Comparison of ENCODE assay signal across 14 mouse cellular contexts in genomic region chr12:70043421-70043820, GRCm38 (mm10). TPM values are rescaled to one million over a fixed set of nuclear protein-coding genes. Genes with fewer than 3 reads are reported as not detected.
DNase-seq lines count a peak whose midpoint lies in the region; ATAC-seq and TF ChIP-seq lines count a peak whose summit lies in the region.
"Had no signal": no experiment of that assay in that cellular context is flagged by ENCODE, and none has a peak within 500 bp of the region (broad histone marks: within the 10 kb centered on the region; RNA-seq: fewer than 3 reads in every experiment).

No protein-coding gene starts in this region.

- no peaks in the 10 kb centered on the region for H3K4me1 ChIP-seq in forebrain, postnatal 0 days (ENCODE audit: insufficient read depth)
- H3K4me1 ChIP-seq in forebrain, embryonic 10.5 days, result no peaks in the 10 kb centered on the region
- H3K4me1 ChIP-seq: limb, embryonic 13.5 days; lung, embryonic 15.5 days had no signal

- no peak overlapping the region for H3K9ac ChIP-seq in forebrain, postnatal 0 days
- H3K9ac ChIP-seq: limb, embryonic 13.5 days; lung, embryonic 15.5 days had no signal

- H3K27me3 ChIP-seq in forebrain, postnatal 0 days (ENCODE audit: insufficient read depth, low read length), result no peaks in the 10 kb centered on the region
- H3K27me3 ChIP-seq in forebrain, embryonic 10.5 days (ENCODE audit: poor library complexity, severe bottlenecking), result no peaks in the 10 kb centered on the region
- H3K27me3 ChIP-seq: limb, embryonic 13.5 days; lung, embryonic 15.5 days; Patski had no signal

- H3K27ac ChIP-seq in forebrain, postnatal 0 days (ENCODE audit: low read depth, low read length), result peak overlapping the region; percentile 54
- no peak overlapping the region for H3K27ac ChIP-seq in forebrain, embryonic 10.5 days
- H3K27ac ChIP-seq: limb, embryonic 13.5 days had no signal

- H3K4me3 ChIP-seq in forebrain, postnatal 0 days (ENCODE audit: low read depth, low read length), result no peak overlapping the region
- H3K4me3 ChIP-seq in forebrain, embryonic 10.5 days, result no peak overlapping the region
- H3K4me3 ChIP-seq: limb, embryonic 13.5 days; lung, embryonic 15.5 days had no signal

- peak; percentile 42 for ATAC-seq in forebrain, postnatal 0 days
- ATAC-seq: Patski had no signal

- no peak for DNase-seq in forebrain, postnatal 0 days
- DNase-seq in forebrain, embryonic 10.5 days (ENCODE audit: extremely low spot score, low spot score), result no peak
- DNase-seq in frontal cortex, adult 2 months (ENCODE audit: extremely low spot score in 1 of 2, low spot score in 1 of 2), result peak; percentile 83
- peak; percentile 65 to 80 for DNase-seq in left cerebral cortex, adult 18-20 months (ENCODE audit: low spot score in 2 of 2)
- peak; percentile 77 to 86 for DNase-seq in right cerebral cortex, postnatal 10 days (ENCODE audit: low spot score in 2 of 2)
- no peak for DNase-seq in heart, adult 8-10 months (ENCODE audit: low spot score)
- DNase-seq in adrenal gland, adult (ENCODE audit: inconsistent age in 2 of 2, low spot score in 1 of 2), result no peak
- DNase-seq: adrenal gland, postnatal 14 days; cerebellum, adult 8-10 months; gastrocnemius, postnatal 25 days had no signal

- no peak overlapping the region for H3K4me2 ChIP-seq in forebrain, postnatal 0 days (ENCODE audit: low read depth)
- H3K4me2 ChIP-seq: limb, embryonic 13.5 days; lung, embryonic 15.5 days; midbrain, embryonic 11.5 days had no signal

- H3K9me3 ChIP-seq in forebrain, postnatal 0 days (ENCODE audit: low read length), result no peaks in the 10 kb centered on the region
- no peaks in the 10 kb centered on the region for H3K9me3 ChIP-seq in forebrain, embryonic 10.5 days
- H3K9me3 ChIP-seq: limb, embryonic 13.5 days; lung, embryonic 15.5 days had no signal

- peaks cover 64% of the 10 kb centered on the region for H3K36me3 ChIP-seq in forebrain, postnatal 0 days (ENCODE audit: insufficient read depth)
- H3K36me3 ChIP-seq in forebrain, embryonic 10.5 days (replicated peaks), result peaks cover 59% of the 10 kb centered on the region

- TF ChIP-seq CTCF in forebrain, postnatal 0 days (IDR thresholded peaks at IDR 0.05; ENCODE audit: low read depth), result no peak

- WGBS in forebrain, postnatal 0 days, result 80% methylated on average over 13 of the region's 13 CpGs
- 93% methylated on average over 13 of the region's 13 CpGs for WGBS in forebrain, embryonic 10.5 days

RNA-seq across cellular contexts. Expression of gene Sav1, which starts 56.6 kb away (rescaled TPM):
- total RNA-seq in forebrain, postnatal 0 days (2014; rRNA removed), result 19.9 and 21.7 TPM in 2 replicates
- polyA plus RNA-seq in forebrain, postnatal 0 days (2015; fragmentation: Nextera tagmentation; extraction: Ambion mirVana), result 2.4 and 2.5 TPM in 2 replicates
- polyA plus RNA-seq in forebrain, embryonic 10.5 days (2016; fragmentation: Nextera tagmentation; extraction: Ambion mirVana), result 2.0 and 3.4 TPM in 2 replicates
- 20.4 and 22.2 TPM in 2 replicates for polyA plus RNA-seq in frontal cortex, adult 2 months (2012; rRNA removed)
- 10 to 100 TPM; 17.7 to 18.1 TPM for total RNA-seq in left cerebral cortex, adult 18-20 months (2021)
- total RNA-seq in heart, adult 8-10 months (2022), result 10 to 100 TPM; 18.7 to 24.2 (median 22.0) TPM

Comparison
In these comparisons a context has a peak if more than half of its experiments do, and no peak if none do; other contexts are left out.
1. DNase-seq: peak in frontal cortex, adult 2 months (2 of 2), left cerebral cortex, adult 18-20 months (2 of 2) and right cerebral cortex, postnatal 10 days (2 of 2); none in forebrain, postnatal 0 days (single experiment), forebrain, embryonic 10.5 days (single experiment), heart, adult 8-10 months (single experiment) and adrenal gland, adult (0 of 2).